Mouse (Mus musculus) neural tube, embryonic 13.5 days (tissue): ENCODE measurements around the gene Stk19. TPM values are rescaled to one million over a fixed set of nuclear protein-coding genes. Genes with fewer than 3 reads are reported as not detected.
"Not testable (repeated sequence)": the region's sequence is repeated elsewhere in the genome, so short reads cannot be mapped to it uniquely, and the experiment has no call there.

Source experiments
- ATAC-seq: fragments of 200-750 bp; cut with Nextera tagmentation; 2 replicates; pipeline ENCODE4 v1.8.0; 2017; ENCODE audit warnings: low read depth, mild to moderate bottlenecking, moderate TSS enrichment, moderate library complexity
- H3K27ac ChIP-seq: fragments of 300-500 bp; sonication (generic); replicated peaks from 2 replicates; pipeline ENCODE4 v1.5.1; 2015; ENCODE audit warnings: moderate library complexity, mild to moderate bottlenecking, inconsistent platforms
- H3K27me3 ChIP-seq: fragments of 300-500 bp; sonication (generic); 2 replicates; pipeline ENCODE4 v1.6.1; 2015; ENCODE audit warnings: mild to moderate bottlenecking, inconsistent platforms
- H3K36me3 ChIP-seq: fragments of 300-500 bp; sonication (generic); 2 replicates; pipeline ENCODE4 v1.6.1; 2015; ENCODE audit warnings: mild to moderate bottlenecking, inconsistent platforms
- H3K4me1 ChIP-seq: fragments of 300-500 bp; sonication (generic); replicated peaks from 2 replicates; pipeline ENCODE4 v1.6.1; 2015; ENCODE audit warnings: inconsistent platforms
- H3K4me2 ChIP-seq: fragments of 300-500 bp; sonication (generic); 2 replicates; pipeline ENCODE4 v1.6.1; 2015; ENCODE audit warnings: inconsistent platforms, mild to moderate bottlenecking, moderate library complexity
- H3K4me3 ChIP-seq: fragments of 300-500 bp; sonication (generic); 2 replicates; pipeline ENCODE4 v1.5.1; 2015; ENCODE audit warnings: mild to moderate bottlenecking, inconsistent platforms
- H3K9ac ChIP-seq: fragments of 300-500 bp; sonication (generic); 2 replicates; pipeline ENCODE4 v1.6.1; 2015; ENCODE audit warnings: moderate library complexity, mild to moderate bottlenecking, inconsistent platforms
- H3K9me3 ChIP-seq: fragments of 300-500 bp; sonication (generic); 2 replicates; pipeline ENCODE4 v1.6.1; 2016; ENCODE audit warnings: inconsistent platforms
- WGBS: fragments of 180-500 bp; shearing (Covaris S2); methylation state at CpG from one replicate; pipeline ENCODE4 v1.1.7; 2015; 5-methylcytosine and 5-hydroxymethylcytosine counted together
- polyA plus RNA-seq: library from polyadenylated mRNA; unstranded; fragments of >200 nt; fragmentation: Nextera tagmentation; extraction: Ambion mirVana; gene quantifications from 2 replicates; pipeline ENCODE4 v1.2.1, GENCODE M21; 2015

The Stk19 gene
- polyA plus RNA-seq, 1 experiment from 2014 or later, result 34.2 TPM

DNA sequence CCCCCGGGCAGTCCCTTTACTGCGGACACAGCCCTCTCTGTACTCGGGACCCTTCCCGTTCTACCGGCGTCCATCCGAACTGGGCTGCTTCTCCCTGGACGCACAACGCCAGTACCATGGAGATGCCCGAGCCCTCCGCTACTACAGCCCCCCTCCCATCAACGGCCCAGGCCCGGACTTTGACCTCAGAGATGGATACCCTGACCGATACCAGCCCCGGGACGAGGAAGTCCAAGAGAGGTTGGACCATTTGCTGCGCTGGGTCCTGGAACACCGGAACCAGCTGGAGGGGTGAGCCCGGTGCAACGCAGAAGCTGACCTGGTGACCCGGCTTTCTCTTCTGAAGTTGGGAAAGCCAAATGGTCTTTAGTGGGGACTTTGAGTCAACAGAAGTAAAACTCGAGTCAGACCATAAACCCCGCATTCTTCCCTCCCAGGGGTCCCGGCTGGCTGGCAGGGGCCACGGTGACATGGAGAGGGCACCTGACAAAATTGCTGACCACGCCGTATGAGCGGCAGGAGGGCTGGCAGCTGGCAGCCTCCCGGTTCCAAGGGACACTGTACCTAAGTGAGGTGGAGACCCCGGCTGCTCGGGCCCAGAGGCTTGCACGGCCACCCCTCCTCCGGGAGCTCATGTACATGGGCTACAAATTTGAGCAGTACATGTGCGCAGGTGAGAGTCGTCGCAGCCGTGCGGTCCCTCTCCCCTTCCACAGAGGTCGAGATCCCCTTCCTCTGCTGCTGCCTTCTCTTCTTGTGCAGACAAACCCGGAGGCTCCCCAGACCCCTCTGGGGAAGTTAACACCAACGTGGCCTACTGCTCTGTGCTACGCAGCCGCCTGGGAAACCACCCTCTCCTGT, 949 bp upstream of the Stk19 start:
- peaks cover 30% of the 10 kb centered on the region for H3K4me1 ChIP-seq
- peak overlapping the region; percentile 82 for H3K27ac ChIP-seq
- H3K4me3 ChIP-seq, result peak overlapping the region; percentile 84
- peak overlapping the region; percentile 77 for H3K9ac ChIP-seq
- ATAC-seq, result peak; percentile 6; the same call in 1 of the 2 replicates
- 34% methylated on average over 42 of the region's 43 CpGs for WGBS
- no peaks in the 10 kb centered on the region for H3K9me3 ChIP-seq
- H3K27me3 ChIP-seq, result no peaks in the 10 kb centered on the region
- H3K36me3 ChIP-seq, result peaks cover 67% of the 10 kb centered on the region
- H3K4me2 ChIP-seq, result peak overlapping the region; percentile 100

DNA sequence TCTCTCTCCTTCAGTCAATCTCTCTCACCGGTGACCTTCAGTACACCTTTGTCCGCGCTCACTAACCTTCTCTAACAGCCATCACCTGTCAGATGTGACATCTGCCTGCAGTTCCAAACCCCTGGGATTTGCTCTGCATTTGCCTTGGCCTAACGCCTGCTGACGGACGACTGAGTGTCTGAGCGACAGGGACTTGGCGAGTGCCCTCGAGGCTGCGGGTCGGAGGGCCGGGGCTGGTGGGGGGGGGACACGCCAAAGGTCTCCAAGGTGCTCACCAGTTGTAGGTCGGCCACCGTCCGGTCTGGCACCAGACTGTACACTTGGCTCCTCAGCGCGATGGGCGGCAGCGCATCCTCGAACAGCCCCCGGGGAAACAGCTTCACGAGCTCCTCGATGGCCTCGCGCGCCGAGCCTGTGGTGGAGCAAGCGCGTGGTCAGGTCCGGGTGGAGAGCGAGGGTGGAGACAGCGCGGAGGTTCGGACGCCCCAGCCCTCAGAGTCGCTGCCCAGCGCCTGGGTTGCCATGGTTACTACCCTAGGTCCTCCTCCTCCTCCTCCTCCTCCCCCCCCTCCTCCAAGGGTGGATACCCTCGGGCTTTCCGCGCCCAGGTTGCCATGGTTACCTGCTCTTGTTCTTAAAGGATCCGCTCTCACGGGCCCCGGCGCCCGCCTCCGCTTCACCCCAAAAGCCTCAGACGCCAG, 440 bp downstream of the Stk19 start:
- WGBS, result 4% methylated on average over 48 of the region's 48 CpGs
- peaks cover 64% of the 10 kb centered on the region for H3K36me3 ChIP-seq

GRCm38 (mm10) chr17:34830776-34831175, 6.0 kb downstream of the Stk19 start:
- H3K4me2 ChIP-seq, H3K9ac ChIP-seq, ATAC-seq, H3K4me1 ChIP-seq, H3K9me3 ChIP-seq, H3K27me3 ChIP-seq, H3K4me3 ChIP-seq, H3K27ac ChIP-seq: not testable (repeated sequence)
- WGBS, result 94% methylated on average over 1 of the region's 1 CpGs
- H3K36me3 ChIP-seq, result peaks cover 83% of the 10 kb centered on the region

More for the DNA sequence above, 440 bp downstream of the Stk19 start:
- H3K9me3 ChIP-seq, result no peaks in the 10 kb centered on the region
- peak; percentile 81 for ATAC-seq
- H3K4me1 ChIP-seq, result peaks cover 30% of the 10 kb centered on the region
- H3K27me3 ChIP-seq, result no peaks in the 10 kb centered on the region
- H3K4me3 ChIP-seq, result peak overlapping the region; percentile 84
- peak overlapping the region; percentile 100 for H3K4me2 ChIP-seq
- H3K27ac ChIP-seq, result peak overlapping the region; percentile 82
- peak overlapping the region; percentile 77 for H3K9ac ChIP-seq

DNA sequence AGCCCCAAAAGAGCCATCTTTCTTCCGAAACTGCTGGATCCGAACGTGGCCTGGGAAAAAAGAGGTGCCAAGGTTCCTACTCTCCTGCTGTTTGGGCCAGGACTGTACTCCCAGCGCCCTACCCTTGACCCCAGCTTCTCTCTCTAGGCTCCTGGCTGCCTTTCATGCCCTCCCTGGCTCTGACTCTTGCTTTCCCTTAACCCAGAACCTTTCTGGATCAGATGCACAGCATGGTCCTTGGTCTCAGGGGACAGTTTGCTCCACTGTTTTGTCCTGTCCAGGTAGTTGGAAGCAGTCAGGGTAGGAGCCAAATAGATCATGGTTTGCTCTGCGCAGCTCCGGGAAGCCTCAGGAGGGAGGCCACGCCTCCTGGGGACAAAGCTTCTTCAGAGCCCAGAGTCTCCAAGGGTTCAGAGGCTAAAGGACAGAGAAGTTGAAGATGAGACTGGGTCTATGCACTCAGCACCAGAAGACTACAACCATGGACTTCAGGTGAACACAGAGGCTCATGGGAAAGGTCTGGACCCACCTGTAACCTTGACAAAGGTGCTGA, 21.9 kb downstream of the Stk19 start:
- Histone ChIP-seq H3K9me3 (no peaks in the 10 kb centered on the region), H3K27me3 (no peaks in the 10 kb centered on the region), H3K36me3 (no peaks in the 10 kb centered on the region), H3K9ac (no peak overlapping the region), H3K4me3 (no peak overlapping the region), H3K27ac (no peak overlapping the region), H3K4me1 (no peaks in the 10 kb centered on the region), H3K4me2 (no peak overlapping the region)
- 86% methylated on average over 7 of the region's 7 CpGs for WGBS
- ATAC-seq, result no peak

DNA sequence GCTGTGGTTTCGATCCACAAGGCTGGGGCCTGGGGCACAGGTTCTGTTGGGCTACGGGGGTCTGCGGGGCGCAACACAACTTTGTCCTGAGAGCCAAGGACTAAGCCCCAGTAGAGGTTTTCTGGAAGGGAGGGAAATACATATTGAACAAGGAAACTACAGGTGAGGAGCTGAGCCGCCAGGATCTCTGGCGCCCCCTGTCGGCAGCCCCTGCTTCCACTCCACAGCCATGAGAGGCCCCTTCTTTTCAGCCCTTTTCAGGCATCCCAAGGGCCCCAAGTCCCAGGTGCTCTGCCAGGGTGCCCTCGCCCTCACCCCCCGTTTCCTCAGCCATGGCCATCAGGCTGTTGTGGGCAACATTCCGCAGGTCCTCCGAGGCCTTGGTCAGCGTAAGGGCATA, 23.0 kb downstream of the Stk19 start:
- WGBS, result 62% methylated on average over 12 of the region's 12 CpGs
- not testable (repeated sequence) for H3K27ac ChIP-seq, H3K4me1 ChIP-seq, H3K27me3 ChIP-seq, H3K9ac ChIP-seq, H3K4me3 ChIP-seq, H3K4me2 ChIP-seq, H3K9me3 ChIP-seq, ATAC-seq, H3K36me3 ChIP-seq

GRCm38 (mm10) chr17:34811275-34811674, 25.5 kb downstream of the Stk19 start:
- Histone ChIP-seq H3K4me2 (no peak overlapping the region), H3K27ac (no peak overlapping the region), H3K4me1 (no peaks in the 10 kb centered on the region), H3K9ac (no peak overlapping the region), H3K27me3 (no peaks in the 10 kb centered on the region), H3K9me3 (no peaks in the 10 kb centered on the region), H3K36me3 (no peaks in the 10 kb centered on the region), H3K4me3 (no peak overlapping the region)
- 73% methylated on average over 15 of the region's 15 CpGs for WGBS
- ATAC-seq, result no peak

- H3K9ac ChIP-seq, H3K4me2 ChIP-seq, H3K9me3 ChIP-seq, ATAC-seq, H3K36me3 ChIP-seq, H3K4me1 ChIP-seq, H3K4me3 ChIP-seq, H3K27ac ChIP-seq, H3K27me3 ChIP-seq: not testable (repeated sequence)
- 82% methylated on average over 7 of the region's 8 CpGs for WGBS
These were observed 25.9 kb downstream of the Stk19 start for GRCm38 (mm10) chr17:34810811-34811210.

GRCm38 (mm10) chr17:34810411-34810810, 26.3 kb downstream of the Stk19 start:
- not testable (repeated sequence) for H3K9me3 ChIP-seq, H3K36me3 ChIP-seq, ATAC-seq, H3K27me3 ChIP-seq, H3K9ac ChIP-seq, H3K4me1 ChIP-seq, H3K27ac ChIP-seq, H3K4me2 ChIP-seq, H3K4me3 ChIP-seq
- WGBS, result 85% methylated on average over 5 of the region's 5 CpGs

GRCm38 (mm10) chr17:34808599-34809205, 28.0 kb downstream of the Stk19 start:
- Histone ChIP-seq H3K9ac (no peak overlapping the region), H3K4me1 (no peaks in the 10 kb centered on the region), H3K27me3 (no peaks in the 10 kb centered on the region), H3K36me3 (no peaks in the 10 kb centered on the region), H3K4me3 (no peak overlapping the region), H3K9me3 (peaks cover 12% of the 10 kb centered on the region; the same call in 1 of the 2 replicates), H3K4me2 (no peak overlapping the region), H3K27ac (no peak overlapping the region)
- WGBS, result 84% methylated on average over 6 of the region's 6 CpGs
- no peak for ATAC-seq

- no peak overlapping the region for H3K27ac ChIP-seq
- ATAC-seq, result no peak
- H3K4me3 ChIP-seq, result no peak overlapping the region
- H3K9me3 ChIP-seq, result peaks cover 12% of the 10 kb centered on the region; the same call in 1 of the 2 replicates
- no peak overlapping the region for H3K9ac ChIP-seq
- WGBS, result 76% methylated on average over 3 of the region's 3 CpGs
- H3K4me2 ChIP-seq, result no peak overlapping the region
- H3K36me3 ChIP-seq, result no peaks in the 10 kb centered on the region
- no peaks in the 10 kb centered on the region for H3K27me3 ChIP-seq
- no peaks in the 10 kb centered on the region for H3K4me1 ChIP-seq
These were observed 29.6 kb downstream of the Stk19 start for GRCm38 (mm10) chr17:34807176-34807575.

DNA sequence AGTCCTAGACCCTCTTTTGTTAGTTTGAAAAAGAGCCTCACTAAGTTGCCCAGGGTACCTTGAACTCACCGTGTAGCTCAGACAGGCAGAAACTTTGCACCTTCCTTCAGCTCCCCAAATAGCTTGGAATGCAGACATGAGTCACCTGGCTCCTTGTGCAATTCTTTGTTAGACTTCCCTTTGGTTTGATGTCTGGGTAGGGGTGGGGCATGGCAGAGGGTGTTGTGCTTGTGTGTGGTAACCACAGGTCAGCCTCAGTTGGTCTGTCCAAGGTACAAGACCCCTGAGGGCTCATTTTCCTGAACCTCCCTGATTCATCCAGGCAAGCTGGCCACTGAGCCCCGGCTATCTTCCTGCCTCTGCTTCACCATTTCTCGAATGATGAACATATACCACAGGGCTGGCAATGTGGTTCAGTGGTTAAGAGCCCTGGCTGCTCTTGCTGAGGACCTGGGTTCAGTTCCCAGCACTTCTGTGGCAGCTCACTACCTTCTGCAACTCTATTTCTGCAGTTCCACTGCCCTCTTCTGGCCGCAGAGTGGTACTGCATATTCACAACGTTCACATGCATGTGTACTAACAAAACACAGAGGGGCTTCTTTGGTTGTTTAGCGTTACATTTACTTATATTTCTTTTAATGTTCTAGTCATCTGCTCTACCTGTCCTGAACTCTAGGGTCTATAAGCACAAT, 31.7 kb downstream of the Stk19 start:
- Histone ChIP-seq H3K36me3 (no peaks in the 10 kb centered on the region), H3K4me3 (no peak overlapping the region), H3K4me1 (no peaks in the 10 kb centered on the region), H3K27ac (no peak overlapping the region), H3K27me3 (no peaks in the 10 kb centered on the region), H3K4me2 (no peak overlapping the region), H3K9me3 (peaks cover 12% of the 10 kb centered on the region; the same call in 1 of the 2 replicates), H3K9ac (no peak overlapping the region)
- 74% methylated on average over 6 of the region's 6 CpGs for WGBS
- ATAC-seq, result no peak
